Mouse (Mus musculus) MEL (cell line): Measurements from ENCODE around the gene Angptl6. TPM values are rescaled to one million over a fixed set of nuclear protein-coding genes. Genes with fewer than 3 reads are reported as not detected.

Source experiments
- DNase-seq: peaks from one replicate; pipeline ENCODE4 v3.0.0; 2011; ENCODE audit warnings: low read depth, low spot score
- H3K27ac ChIP-seq: 2 replicates; pipeline ENCODE4 v1.5.1; 2012; ENCODE audit warnings: low read depth, mild to moderate bottlenecking, control low read depth, low read length, moderate library complexity; ENCODE audit not compliant: control insufficient read depth
- H3K27me3 ChIP-seq, 2 experiments: fragments of 150-350 bp in 1 of 2; sonication (generic) in 1 of 2; 2 replicates each; pipeline ENCODE4 v1.6.1; 2012; ENCODE audit warnings: low read length in 2 of 2, mild to moderate bottlenecking in 2 of 2, improper control_type of control experiment in 1 of 2, moderate library complexity in 1 of 2; ENCODE audit not compliant: insufficient read depth in 2 of 2, control insufficient read depth in 1 of 2
- H3K36me3 ChIP-seq, 2 experiments: 2 replicates each; pipeline ENCODE4 v1.6.1; 2012 to 2014; ENCODE audit warnings: low read length in 2 of 2, improper control_type of control experiment in 1 of 2, inconsistent platforms in 1 of 2, mild to moderate bottlenecking in 1 of 2; ENCODE audit not compliant: insufficient read depth in 2 of 2, control insufficient read depth in 1 of 2
- H3K4me1 ChIP-seq, 2 experiments: fragments of 150-350 bp in 1 of 2; sonication (generic) in 1 of 2; 2 replicates each; pipeline ENCODE4 v1.6.1; 2012; ENCODE audit warnings: low read length in 2 of 2, improper control_type of control experiment in 1 of 2, mild to moderate bottlenecking in 1 of 2; ENCODE audit not compliant: insufficient read depth in 2 of 2, control insufficient read depth in 1 of 2
- H3K4me3 ChIP-seq, 2 experiments: fragments of 150-350 bp in 1 of 2; sonication (generic) in 1 of 2; 2 replicates each; pipeline ENCODE4 v1.5.1; 2012; ENCODE audit warnings: low read depth in 2 of 2, low read length in 2 of 2, mild to moderate bottlenecking in 2 of 2, moderate library complexity in 2 of 2, control low read depth in 1 of 2, improper control_type of control experiment in 1 of 2; ENCODE audit not compliant: control insufficient read depth in 1 of 2, insufficient read depth in 1 of 2
- H3K79me2 ChIP-seq: 2 replicates; pipeline ENCODE4 v1.6.1; 2012; ENCODE audit warnings: mild to moderate bottlenecking, low read length, moderate library complexity; ENCODE audit not compliant: control insufficient read depth, poor library complexity, insufficient read depth
- H3K9ac ChIP-seq: 2 replicates; pipeline ENCODE4 v1.6.1; 2012; ENCODE audit warnings: low read depth, mild to moderate bottlenecking, control low read depth, low read length, moderate library complexity; ENCODE audit not compliant: control insufficient read depth, poor library complexity, severe bottlenecking
- H3K9me3 ChIP-seq: fragments of 150-350 bp; sonication (generic); replicated peaks from 2 replicates; pipeline ENCODE4 v1.6.1; 2012; ENCODE audit warnings: mild to moderate bottlenecking, low read length, improper control_type of control experiment, moderate library complexity; ENCODE audit not compliant: insufficient read depth
- CHD2 ChIP-seq: IDR thresholded peaks from 2 replicates; pipeline ENCODE4 v1.6.1; 2011; ENCODE audit warnings: low read length, improper control_type of control experiment
- ELF1 ChIP-seq: IDR thresholded peaks from 2 replicates; pipeline ENCODE4 v1.6.1; 2014; ENCODE audit warnings: low read depth, mild to moderate bottlenecking, inconsistent platforms, low read length, improper control_type of control experiment, moderate library complexity
- GABPA ChIP-seq: IDR thresholded peaks from 2 replicates; pipeline ENCODE4 v1.6.1; 2012; ENCODE audit warnings: low read depth, mild to moderate bottlenecking, inconsistent platforms, low read length, improper control_type of control experiment, moderate library complexity
- MEF2A ChIP-seq: IDR thresholded peaks from 2 replicates; pipeline ENCODE4 v1.6.1; 2014; ENCODE audit warnings: low read depth, mild to moderate bottlenecking, inconsistent platforms, low read length, improper control_type of control experiment; ENCODE audit not compliant: poor library complexity, insufficient replicate concordance, severe bottlenecking; ENCODE audit errors: extremely low read depth
- MYB ChIP-seq: IDR thresholded peaks from 2 replicates; pipeline ENCODE4 v1.6.1; 2011; ENCODE audit warnings: mild to moderate bottlenecking, low read depth, low read length, improper control_type of control experiment
- MYC ChIP-seq: IDR thresholded peaks from 2 replicates; pipeline ENCODE4 v1.6.1; 2011; ENCODE audit warnings: low read depth, mild to moderate bottlenecking, low read length, improper control_type of control experiment, moderate library complexity
- POLR2A ChIP-seq, 2 experiments: IDR thresholded peaks; 2 replicates each; pipeline ENCODE4 v1.6.1; 2011 to 2012; ENCODE audit warnings: low read length in 2 of 2, mild to moderate bottlenecking in 2 of 2, control low read depth in 1 of 2, improper control_type of control experiment in 1 of 2, low read depth in 1 of 2, moderate library complexity in 1 of 2; ENCODE audit not compliant: control insufficient read depth in 1 of 2, insufficient read depth in 1 of 2, poor library complexity in 1 of 2
- POLR2AphosphoS5 ChIP-seq: IDR thresholded peaks from 2 replicates; pipeline ENCODE4 v1.6.1; 2012; ENCODE audit warnings: low read depth, borderline replicate concordance, mild to moderate bottlenecking, inconsistent platforms, low read length, moderate library complexity, mixed read lengths
- SIN3A ChIP-seq: IDR thresholded peaks from 2 replicates; pipeline ENCODE4 v1.6.1; 2012; ENCODE audit warnings: low read length, improper control_type of control experiment, inconsistent platforms
- SMC3 ChIP-seq: IDR thresholded peaks from 2 replicates; pipeline ENCODE4 v1.6.1; 2011; ENCODE audit warnings: low read depth, low read length, improper control_type of control experiment
- TAL1 ChIP-seq: IDR thresholded peaks from 2 replicates; pipeline ENCODE4 v1.6.1; 2012; ENCODE audit warnings: mild to moderate bottlenecking, inconsistent platforms, low read length, moderate library complexity, mixed read lengths
- TBP ChIP-seq: IDR thresholded peaks from 2 replicates; pipeline ENCODE4 v1.8.0; 2011; ENCODE audit warnings: low read depth, low read length, improper control_type of control experiment
- TCF12 ChIP-seq: IDR thresholded peaks from 2 replicates; pipeline ENCODE4 v1.6.1; 2014; ENCODE audit warnings: low read depth, mild to moderate bottlenecking, inconsistent platforms, low read length, improper control_type of control experiment, moderate library complexity
- polyA plus RNA-seq, 2 experiments: library from polyadenylated mRNA; stranded (reverse) in 1 of 2; unstranded in 1 of 2; fragments of >175 nt in 1 of 2; fragments of >200 nt in 1 of 2; gene quantifications; 2 replicates each; pipeline versions ENCODE4 v1.2.1 to v1.2.4; 2012; ENCODE audit warnings: low replicate concordance in 2 of 2, low read depth in 1 of 2; ENCODE audit not compliant: insufficient read length in 2 of 2, insufficient read depth in 1 of 2, missing spikeins in 1 of 2
- total RNA-seq: library from RNA; depleted of rRNA; stranded (reverse); fragments of 300-350 nt; gene quantifications from 2 replicates; pipeline ENCODE4 v1.2.3, GENCODE M21; 2012

Gene Angptl6
- total and polyA plus RNA-seq, 3 experiments = 10.9 to 22.6 TPM; not detected in 1

DNA sequence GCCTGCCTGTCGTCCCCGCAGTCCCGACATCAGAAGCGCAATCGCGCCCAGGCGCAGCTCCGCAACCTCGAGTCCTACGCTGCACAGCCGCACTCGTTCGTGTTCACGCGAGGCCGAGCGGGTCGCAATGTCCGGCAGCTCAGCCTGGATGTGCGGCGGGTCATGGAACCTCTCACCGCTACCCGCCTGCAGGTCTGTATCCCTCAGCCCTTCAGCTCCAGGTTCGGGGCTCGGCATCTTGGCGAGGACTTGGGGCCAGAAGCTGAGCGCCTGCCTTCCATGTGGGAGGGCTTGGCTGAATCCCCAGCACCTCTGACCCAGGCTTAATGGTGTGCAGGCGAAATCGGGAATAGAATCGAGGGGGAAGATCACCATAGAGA is 8.8 kb upstream of the Angptl6 start:
- Histone ChIP-seq H3K36me3 (peaks cover 15 to 34% of the 10 kb centered on the region in 2 experiments), H3K9ac (peak overlapping the region; percentile 78), H3K79me2 (peaks cover 35% of the 10 kb centered on the region), H3K4me3 (peak overlapping the region; percentile 78 to 81), H3K4me1 (peaks cover 2 to 33% of the 10 kb centered on the region in 2 experiments)
- TF ChIP-seq CHD2 = no peak
- peak; percentile 48; the same call in 1 of the 2 replicates for TF ChIP-seq POLR2AphosphoS5
- TF ChIP-seq, all 39 proteins: peak for 1
- Histone ChIP-seq H3K27ac (peak overlapping the region; percentile 82), H3K9me3 (no peaks in the 10 kb centered on the region), H3K27me3 (no peaks in the 10 kb centered on the region)
- no peak for DNase-seq

DNA sequence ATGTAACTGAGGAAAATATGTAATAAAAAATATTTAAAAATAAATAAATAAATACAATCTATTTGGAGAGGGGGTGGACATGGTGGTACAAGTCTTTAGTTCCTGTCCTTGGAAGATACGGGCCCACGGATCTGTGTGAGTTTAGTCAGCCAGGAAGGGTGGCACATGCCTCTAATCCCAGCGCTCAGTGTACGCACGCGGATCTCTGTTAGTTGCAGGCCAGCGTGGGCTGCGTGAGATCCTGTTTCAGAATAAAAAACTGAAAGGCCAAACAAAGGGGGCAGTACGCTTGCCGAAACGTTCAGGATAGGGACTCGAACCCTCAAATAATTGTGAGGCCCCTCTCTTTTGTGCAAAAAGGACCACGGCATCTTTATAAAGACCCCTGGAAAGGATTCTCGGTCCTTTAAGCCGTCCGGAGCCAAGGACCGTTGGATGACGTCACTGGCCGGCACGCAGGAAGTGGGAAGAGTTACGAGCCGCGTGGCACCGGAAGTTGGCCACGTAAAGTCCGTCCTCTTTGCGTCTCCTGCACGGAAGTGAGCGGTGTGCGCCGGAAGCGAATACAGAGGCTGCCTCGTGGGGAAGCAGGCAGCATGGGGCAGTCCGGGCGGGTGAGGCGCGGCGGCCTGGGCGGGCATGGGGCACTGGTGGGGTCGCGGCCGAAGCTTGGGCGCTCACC is 8.3 kb upstream of the Angptl6 start, which contains the start of gene Ppan:
TSS of gene Ppan (plus strand) at position 472 of the 682 bp plus-strand sequence.
- TF ChIP-seq POLR2A (IDR thresholded peaks at IDR 0.05; ENCODE audit: control insufficient read depth in 1 of 2, insufficient read depth in 1 of 2, low read depth in 1 of 2, low read length in 2 of 2, poor library complexity in 1 of 2) (no peak), SMC3 (no peak), POLR2AphosphoS5 (peak; percentile 88; the same call in 1 of the 2 replicates), ELF1 (no peak)
- Histone ChIP-seq H3K79me2 (peaks cover 35% of the 10 kb centered on the region), H3K4me3 (peak within 1 kb of the TSS; percentile 78 to 81), H3K27me3 (no peaks in the 10 kb centered on the region), H3K4me1 (peaks cover 2 to 33% of the 10 kb centered on the region in 2 experiments), H3K9ac (peak within 1 kb of the TSS; percentile 81), H3K27ac (peak within 1 kb of the TSS; percentile 94), H3K9me3 (no peaks in the 10 kb centered on the region), H3K36me3 (peaks cover 15 to 34% of the 10 kb centered on the region in 2 experiments)
- peak; percentile 100 for DNase-seq

GRCm38 (mm10) chr9:20887191-20887590 is 7.7 kb upstream of the Angptl6 start:
- Histone ChIP-seq H3K79me2 (peaks cover 35% of the 10 kb centered on the region), H3K9me3 (no peaks in the 10 kb centered on the region), H3K36me3 (peaks cover 15 to 33% of the 10 kb centered on the region in 2 experiments), H3K27me3 (no peaks in the 10 kb centered on the region), H3K27ac (peak overlapping the region; percentile 32), H3K4me1 (peaks cover 2 to 33% of the 10 kb centered on the region in 2 experiments), H3K9ac (peak overlapping the region; percentile 48), H3K4me3 (no peak overlapping the region; a peak in 1 of 4 replicates)
- TF ChIP-seq TAL1 (no peak), MEF2A (no peak), MYC (no peak), TCF12 (no peak), MYB (no peak), TBP (no peak), SIN3A (no peak), GABPA (no peak)
- DNase-seq = peak; percentile 85
